Mouse (Mus musculus) 3T3-L1 (cell line): Measurements from ENCODE around the gene Calhm2.

ENCODE experiments used
- DNase-seq: peaks from one replicate; pipeline ENCODE4 v3.0.0-alpha.2; 2015; ENCODE audit warnings: low read depth, low spot score

Calhm2 gene

DNA sequence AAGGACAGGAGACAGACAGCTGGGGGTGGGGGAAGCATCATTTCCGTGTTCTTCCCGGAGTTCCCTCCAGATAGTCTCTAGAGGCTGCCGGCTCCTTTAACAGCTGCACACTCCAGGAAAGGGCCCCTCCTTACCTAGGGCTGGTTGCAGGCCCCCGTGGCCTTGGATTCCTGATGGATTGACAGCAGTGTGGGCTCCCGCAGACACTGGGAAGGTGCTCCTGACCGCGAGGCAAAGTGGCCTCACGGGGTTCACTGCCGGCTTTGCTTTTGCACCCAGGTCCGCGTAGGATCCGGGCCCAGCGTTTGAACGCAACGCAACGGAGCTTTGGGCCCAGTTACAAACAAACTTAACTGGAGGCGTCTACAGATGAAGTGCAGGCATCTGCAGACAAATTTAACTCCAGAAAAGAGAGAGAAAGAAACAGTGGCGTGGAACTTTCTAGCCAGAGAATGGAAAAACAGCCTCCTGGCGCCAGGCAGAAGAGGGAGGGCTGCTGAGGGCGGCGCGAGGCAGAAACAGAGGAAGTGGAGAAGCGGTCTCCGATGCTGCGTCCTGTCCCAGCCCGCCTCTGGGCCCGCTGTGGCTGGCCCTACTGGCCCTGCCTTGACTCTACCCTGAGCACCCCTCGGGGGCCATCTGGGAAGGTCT is at the start of gene Calhm2:
Gene Calhm2, minus strand, starts transcription at position 524 of the 651 bp plus-strand sequence.
- peak; percentile 70 for DNase-seq

GRCm38 (mm10) chr19:47186514-47187275 is 48.6 kb upstream of the Calhm2 start:
- DNase-seq = no peak

GRCm38 (mm10) chr19:47184736-47185135 is 46.6 kb upstream of the Calhm2 start:
- peak; percentile 22 for DNase-seq

DNA sequence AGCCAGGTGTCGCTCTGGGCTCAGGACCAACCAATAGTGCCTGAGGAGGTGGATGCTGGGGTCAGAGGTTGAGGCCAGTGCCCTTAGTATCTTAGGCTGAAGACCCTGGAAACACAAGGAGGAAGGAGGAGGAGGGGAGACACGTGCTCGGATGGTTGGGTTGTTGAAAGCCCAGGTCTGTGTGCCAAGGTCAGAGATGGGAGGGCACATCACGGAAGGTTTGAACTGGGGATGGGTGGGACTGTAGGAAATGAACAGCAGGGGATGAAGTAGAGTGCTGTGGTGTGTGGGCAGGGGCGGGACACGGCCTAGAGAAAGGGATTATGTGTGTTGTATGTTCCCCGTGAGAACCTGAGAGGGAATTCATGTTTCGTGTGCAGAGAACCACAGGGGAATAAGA is 46.1 kb upstream of the Calhm2 start:
- no peak for DNase-seq

GRCm38 (mm10) chr19:47180011-47180410 is 41.9 kb upstream of the Calhm2 start:
- no peak for DNase-seq

GRCm38 (mm10) chr19:47179272-47179809 is 41.2 kb upstream of the Calhm2 start:
- DNase-seq = no peak

DNA sequence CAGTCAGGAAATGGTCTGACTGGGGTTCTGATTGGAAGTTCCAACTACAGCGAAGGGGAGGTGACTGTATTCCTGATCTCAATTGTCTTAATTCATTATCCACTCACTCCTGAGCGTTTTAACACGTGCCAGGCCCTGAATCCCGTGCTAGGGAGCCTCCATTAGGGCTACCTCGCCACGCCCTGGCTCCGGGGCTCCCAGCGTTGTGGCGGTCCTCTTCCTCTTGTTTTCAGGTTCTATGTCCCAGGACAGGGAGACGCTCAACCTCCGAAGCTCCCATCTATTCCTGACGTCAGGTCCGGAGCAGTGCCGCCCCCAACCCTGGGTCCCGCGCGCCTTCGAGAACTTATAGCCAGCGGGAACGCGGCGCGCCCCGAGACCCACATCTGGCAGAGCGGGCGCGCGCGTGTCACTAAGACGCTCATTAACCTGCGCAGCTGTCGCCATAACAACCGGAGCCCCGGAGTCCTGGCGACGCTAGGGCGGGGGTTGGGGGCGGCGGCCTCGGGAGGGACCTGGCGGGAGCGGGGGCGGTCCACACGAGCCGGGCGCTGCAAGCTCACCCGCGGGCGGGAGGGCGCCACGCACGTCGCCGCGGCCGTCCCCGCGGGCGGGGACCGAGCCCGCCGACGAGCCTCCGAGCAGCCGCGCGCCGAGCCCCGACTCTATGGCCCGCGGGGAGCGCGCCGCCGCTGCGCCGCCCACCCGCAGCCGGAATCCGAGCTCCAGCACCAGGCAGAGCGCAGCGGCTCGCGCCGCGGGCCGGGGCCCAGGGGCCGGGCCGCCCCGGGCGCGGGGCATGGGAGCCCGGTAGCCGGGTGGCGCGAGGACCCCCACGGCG is 40.6 kb upstream of the Calhm2 start, which contains the start of gene Neurl1a:
Gene Neurl1a, plus strand, starts transcription at position 390 of the 841 bp plus-strand sequence.
- DNase-seq = no peak

DNA sequence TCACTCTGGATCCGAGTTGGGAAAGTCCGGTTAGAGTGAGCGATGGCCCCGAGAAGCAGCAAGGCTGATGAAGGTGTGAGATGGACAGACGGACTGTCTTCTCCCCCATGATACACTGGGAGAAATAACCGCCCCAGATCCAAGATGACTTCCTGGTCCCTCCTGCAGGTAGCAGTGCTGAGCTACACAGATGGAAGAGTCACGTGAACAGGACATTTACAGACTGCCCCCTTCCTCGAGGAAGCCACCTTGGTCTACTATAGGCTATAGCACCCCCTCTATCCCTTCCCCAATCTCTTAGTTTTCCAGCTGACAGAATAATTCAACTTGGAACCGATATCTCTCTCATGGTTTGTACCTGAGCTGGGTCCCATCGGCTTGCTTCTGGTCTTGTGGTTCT is 39.9 kb upstream of the Calhm2 start:
- no peak for DNase-seq

DNA sequence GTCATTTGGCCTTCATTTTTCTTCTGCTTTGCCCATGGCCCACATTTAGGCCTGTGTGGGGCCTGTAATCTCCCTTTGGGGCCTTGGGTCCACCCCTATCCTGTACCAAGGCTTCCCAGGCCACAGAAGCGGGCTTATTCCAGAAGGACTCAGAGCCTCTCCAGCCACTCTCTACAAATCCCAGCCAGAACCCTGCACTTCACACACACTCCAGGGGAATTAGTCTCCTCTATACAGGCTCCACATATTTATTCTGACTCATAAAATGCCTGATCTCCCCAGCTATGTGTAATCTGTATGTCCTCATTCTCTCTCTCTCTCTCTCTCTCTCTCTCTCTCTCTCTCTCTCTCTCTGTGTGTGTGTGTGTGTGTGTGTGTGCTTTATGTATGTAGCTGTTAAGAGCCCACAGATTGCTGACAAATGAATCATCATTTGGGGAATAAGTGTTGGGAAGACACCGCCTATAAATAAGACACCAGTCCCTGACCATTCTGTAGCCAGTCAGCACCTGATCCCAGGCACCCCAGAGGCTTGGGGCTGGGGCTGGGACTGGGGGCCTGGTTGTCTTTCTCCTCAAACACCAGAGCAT is 38.9 kb upstream of the Calhm2 start:
- peak; percentile 67 for DNase-seq

- DNase-seq = peak; percentile 40
Observed at GRCm38 (mm10) chr19:47175472-47175871, 37.4 kb upstream of the Calhm2 start.

GRCm38 (mm10) chr19:47174515-47174914 is 36.4 kb upstream of the Calhm2 start:
- peak; percentile 68 for DNase-seq

- DNase-seq = peak; percentile 97
Observed at GRCm38 (mm10) chr19:47168793-47169412, 30.8 kb upstream of the Calhm2 start.

DNA sequence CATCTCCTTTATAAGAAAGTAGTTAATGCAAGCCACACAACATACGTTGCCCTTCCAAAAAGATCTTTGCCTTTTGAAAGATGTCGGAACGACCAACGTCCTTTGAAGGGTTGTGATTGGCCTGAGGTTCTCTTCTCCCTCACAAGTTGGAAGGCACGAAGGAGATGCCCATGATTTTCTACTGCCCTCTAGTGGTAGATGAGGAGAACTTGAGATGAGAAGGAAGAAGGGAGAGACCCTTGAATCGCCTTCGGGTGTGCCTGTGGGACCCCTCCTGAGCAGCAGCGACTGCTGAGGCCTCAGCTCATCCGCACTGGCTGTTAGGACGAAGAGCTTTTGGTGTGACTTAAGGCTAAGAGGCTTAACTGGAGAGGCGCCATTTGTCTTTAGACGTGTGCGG is 30.1 kb upstream of the Calhm2 start:
- DNase-seq = peak; percentile 84

GRCm38 (mm10) chr19:47167617-47168214 is 29.6 kb upstream of the Calhm2 start:
- peak; percentile 54 for DNase-seq

DNA sequence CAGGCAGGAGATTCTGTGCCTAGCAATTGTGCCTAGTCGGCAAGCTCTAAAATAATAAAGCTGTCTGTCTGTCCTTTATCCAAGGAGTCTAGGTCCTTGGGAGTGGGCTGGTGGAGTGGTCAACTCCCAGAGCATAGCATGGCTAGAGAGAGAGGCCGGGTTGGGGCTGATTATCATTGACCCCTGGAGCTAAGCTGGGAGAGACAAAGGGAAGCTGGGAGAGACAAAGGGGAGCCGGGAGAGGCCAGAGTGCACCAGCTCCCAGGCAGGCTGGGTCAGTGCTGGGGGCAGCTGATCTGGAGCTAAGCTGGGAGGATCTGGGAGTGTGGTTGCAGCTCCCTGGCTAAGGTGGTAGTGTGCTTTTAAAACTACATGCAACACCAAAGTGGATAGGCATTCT is 28.7 kb upstream of the Calhm2 start:
- no peak for DNase-seq

DNA sequence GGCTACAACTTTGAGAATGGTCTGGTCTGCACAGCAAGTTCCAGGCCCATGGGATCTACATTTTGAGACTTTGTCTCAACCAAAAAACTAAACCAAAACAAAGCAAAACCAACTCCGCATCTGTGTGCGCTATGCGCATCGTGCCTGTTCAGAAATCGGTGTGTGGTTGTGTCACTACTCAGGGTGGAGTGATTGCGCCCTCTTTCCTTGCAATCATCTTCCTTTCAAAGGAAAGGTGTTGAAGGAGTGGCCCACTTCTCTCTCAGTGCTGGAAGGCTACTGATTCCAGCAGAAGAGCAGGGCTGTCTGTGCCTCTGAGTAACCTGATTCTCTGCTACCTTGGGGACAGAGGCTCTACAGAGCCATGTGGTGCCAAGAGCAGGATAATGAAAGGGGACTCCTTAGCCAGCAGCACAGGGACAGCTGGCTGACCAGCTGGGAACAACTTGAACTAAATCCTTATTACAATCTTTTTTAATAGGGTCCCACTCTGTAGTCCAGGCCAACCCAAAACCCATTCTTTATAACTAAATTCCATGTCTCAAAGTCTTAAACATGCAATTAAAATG is 25.2 kb upstream of the Calhm2 start:
- DNase-seq = no peak

DNA sequence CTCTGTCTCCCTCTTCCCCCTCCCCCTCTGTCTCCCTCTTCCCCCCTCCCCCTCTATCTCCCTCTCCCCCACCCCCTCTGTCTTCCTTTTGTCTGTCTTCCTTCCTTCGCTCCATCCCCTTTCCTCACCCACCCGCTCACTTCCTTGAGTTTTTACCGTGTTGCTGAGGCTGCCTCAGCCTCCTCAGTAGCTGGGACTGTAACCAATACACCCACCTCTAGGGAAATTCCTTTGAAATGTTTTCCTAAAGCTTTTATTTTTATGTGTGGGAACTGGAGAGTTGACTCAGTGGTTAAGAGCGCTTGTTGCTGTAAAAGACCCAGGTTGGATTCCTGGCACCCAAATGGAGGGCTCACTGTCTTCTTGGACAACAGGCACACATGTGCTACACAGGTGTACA is 23.6 kb upstream of the Calhm2 start:
- DNase-seq = no peak

DNA sequence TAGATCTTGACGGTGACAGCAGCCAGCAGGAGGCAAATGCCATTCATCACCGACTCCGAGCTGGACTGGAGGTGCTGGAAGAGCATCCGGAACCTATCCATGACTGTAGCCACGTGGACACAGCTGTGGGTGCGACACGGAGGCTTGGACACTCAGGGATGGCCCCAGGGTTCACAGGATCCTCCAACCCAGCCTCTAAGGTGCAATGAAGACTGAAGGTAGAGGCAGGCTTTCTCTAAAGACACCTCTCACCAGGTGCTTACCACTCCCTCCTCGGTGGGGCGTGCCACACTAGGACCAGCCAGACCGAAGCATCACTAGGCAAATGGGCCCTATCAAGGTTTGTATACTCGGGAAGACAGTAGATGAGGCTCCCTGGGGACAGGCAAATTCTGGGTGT is 19.6 kb upstream of the Calhm2 start, which contains the start of gene Calhm3:
Gene Calhm3, minus strand, starts transcription at position 101 of the 400 bp plus-strand sequence.
- no peak for DNase-seq

DNA sequence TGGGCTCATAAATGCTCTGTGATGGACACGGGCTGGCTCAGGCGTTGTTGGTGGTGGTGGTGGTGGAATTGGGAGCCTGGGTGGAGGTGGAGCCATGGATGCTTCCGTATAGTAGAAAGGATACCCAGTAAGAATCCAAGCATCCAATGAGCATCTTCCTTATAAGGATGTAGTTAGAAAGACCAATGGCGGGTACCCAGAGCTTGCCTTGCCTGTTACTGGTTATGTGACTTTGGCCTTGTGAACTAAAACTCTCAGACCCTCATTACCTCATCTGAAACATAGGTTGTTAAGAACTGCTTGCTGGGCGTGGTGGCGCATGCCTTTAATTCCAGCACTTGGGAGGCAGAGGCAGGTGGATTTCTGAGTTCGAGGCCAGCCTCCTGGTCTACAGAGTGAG is 15.7 kb upstream of the Calhm2 start:
- DNase-seq = no peak

GRCm38 (mm10) chr19:47152062-47152369 is 13.9 kb upstream of the Calhm2 start:
- DNase-seq = no peak
